Mouse (Mus musculus) effector memory CD4-positive, alpha-beta T cell, adult 7 months (primary cell): ENCODE data around the gene Trim30d. TPM values are rescaled to one million over a fixed set of nuclear protein-coding genes. Genes with fewer than 3 reads are reported as not detected.

ENCODE experiments used
- polyA plus RNA-seq: library from polyadenylated mRNA; unstranded; fragments of 100-300 nt; shearing (Covaris generic); gene quantifications from one replicate; pipeline ENCODE4 v1.2.1, GENCODE M21; 2017

Trim30d gene
- 15.0 TPM for polyA plus RNA-seq

GRCm38 (mm10) chr7:104507421-104508065, at the start of gene Trim30d:
TSS of gene Trim30d (minus strand) at chr7:104507849.

GRCm38 (mm10) chr7:104549833-104550232, 42.2 kb upstream of the Trim30d start, which contains the start of gene Olfr651:
TSS of gene Olfr651 (plus strand) at chr7:104550133.

GRCm38 (mm10) chr7:104465065-104465744, 42.4 kb downstream of the Trim30d start, which contains the start of gene Trim30a:
TSS of gene Trim30a (minus strand) at chr7:104465193.

Other genes with a start within 250 kb of the Trim30d start
- gene Trim5, start 219.8 kb downstream of the Trim30d start, polyA plus RNA-seq = 20.3 TPM
- gene Trim12a, start 192.4 kb downstream of the Trim30d start, polyA plus RNA-seq = 118 TPM
- 0.68 TPM for gene Trim34b, start 178.4 kb downstream of the Trim30d start, polyA plus RNA-seq
- 10.2 TPM for gene Trim12c, start 154.5 kb downstream of the Trim30d start, polyA plus RNA-seq
- gene Trim30b, start 138.0 kb downstream of the Trim30d start, polyA plus RNA-seq = 0.46 TPM
- 3.5 TPM for gene Trim30c, start 107.0 kb downstream of the Trim30d start, polyA plus RNA-seq
- gene Trim30a, start 42.7 kb downstream of the Trim30d start, polyA plus RNA-seq = 51.2 TPM
- gene Olfr651, start 42.3 kb upstream of the Trim30d start, polyA plus RNA-seq = not detected
- 0.20 TPM for gene Olfr652, start 53.1 kb upstream of the Trim30d start, polyA plus RNA-seq
- gene Olfr653, start 69.5 kb upstream of the Trim30d start, polyA plus RNA-seq = not detected
- not detected for gene Olfr654, start 79.2 kb upstream of the Trim30d start, polyA plus RNA-seq
- gene Olfr655, start 93.9 kb upstream of the Trim30d start, polyA plus RNA-seq = not detected
- gene Olfr656, start 106.1 kb upstream of the Trim30d start, polyA plus RNA-seq = not detected
- 0.26 TPM for gene Olfr657, start 116.9 kb upstream of the Trim30d start, polyA plus RNA-seq
- 0.22 TPM for gene Olfr658, start 139.5 kb upstream of the Trim30d start, polyA plus RNA-seq
- 0.30 TPM for gene Olfr659, start 158.9 kb upstream of the Trim30d start, polyA plus RNA-seq
- gene Olfr661, start 178.7 kb upstream of the Trim30d start, polyA plus RNA-seq = not detected